Mouse (Mus musculus) heart, postnatal 25 days (tissue): ENCODE measurements around the gene Dzip1. TPM values are rescaled to one million over a fixed set of nuclear protein-coding genes. Genes with fewer than 3 reads are reported as not detected.

Experiments
- DNase-seq: peaks from one replicate; pipeline ENCODE4 v3.0.0; 2022; ENCODE audit warnings: low spot score
- intact Hi-C: fragments of 180-260 bp; cut with DNase I; formaldehyde crosslinking; loops from one replicate; pipeline ENCODE4 v1.15.1; 2025
- total RNA-seq, 2 experiments: library from RNA; stranded (reverse); gene quantifications; 2 replicates each; pipeline ENCODE4 v1.2.3; 2021

The Dzip1 gene
- total RNA-seq, 2 experiments from 2014 or later: 2.2 to 2.3 TPM

GRCm38 (mm10) chr14:118929779-118930178, 4.5 kb upstream of the Dzip1 start:
- DNase-seq: no peak
- intact Hi-C loops: no loop called here

- intact Hi-C loops: no loop called here
- DNase-seq: no peak
Measured at GRCm38 (mm10) chr14:118928565-118928964, 3.3 kb upstream of the Dzip1 start.

DNA sequence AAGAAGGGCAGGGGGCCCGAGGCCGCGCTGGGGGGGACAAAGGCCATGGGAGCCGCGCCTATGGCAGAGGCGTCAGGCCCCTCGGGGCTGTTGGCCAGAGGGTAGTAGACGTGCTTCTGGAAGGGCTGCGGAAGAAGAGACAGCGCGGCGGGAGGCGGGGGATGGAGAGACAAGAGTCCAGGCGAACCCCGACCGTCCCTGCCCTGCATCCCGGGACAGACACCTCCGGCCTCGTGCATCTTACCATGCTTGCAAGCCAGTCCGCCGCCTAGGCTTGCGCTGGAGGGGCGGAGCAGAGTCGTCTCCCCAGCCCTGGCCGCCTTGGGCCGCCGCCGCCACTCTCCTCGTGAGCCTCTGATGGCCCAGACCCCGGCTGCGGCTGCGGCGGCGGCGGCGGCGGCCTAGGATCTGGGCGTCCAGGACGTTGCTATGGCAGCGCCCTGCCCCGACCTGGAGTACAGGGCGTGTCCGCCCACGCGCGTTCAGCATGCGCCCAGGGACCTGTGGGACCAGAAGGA, 2.5 kb downstream of the Dzip1 start:
- DNase-seq: no peak
- intact Hi-C loops: no loop called here

- intact Hi-C loops: no loop called here
- DNase-seq: no peak
Measured at GRCm38 (mm10) chr14:118922251-118922650, 3.0 kb downstream of the Dzip1 start.

- no peak for DNase-seq
- intact Hi-C loops: no loop called here
Measured at GRCm38 (mm10) chr14:118920654-118921053, 4.6 kb downstream of the Dzip1 start.

- intact Hi-C loops: no loop called here
- no peak for DNase-seq
Measured at GRCm38 (mm10) chr14:118919025-118919424, 6.2 kb downstream of the Dzip1 start.

GRCm38 (mm10) chr14:118913651-118914050, 11.6 kb downstream of the Dzip1 start:
- intact Hi-C loops: loop anchor here (5.0 kb wide), 2 partner anchors 34 to 74 kb away; no protein-coding TSS in a partner anchor

GRCm38 (mm10) chr14:118911521-118911920, 13.7 kb downstream of the Dzip1 start:
- intact Hi-C loops: loop anchor here (5.0 kb wide), 2 partner anchors 36 to 76 kb away; no protein-coding TSS in a partner anchor
- DNase-seq: no peak

More at GRCm38 (mm10) chr14:118913651-118914050, 11.6 kb downstream of the Dzip1 start:
- no peak for DNase-seq

DNA sequence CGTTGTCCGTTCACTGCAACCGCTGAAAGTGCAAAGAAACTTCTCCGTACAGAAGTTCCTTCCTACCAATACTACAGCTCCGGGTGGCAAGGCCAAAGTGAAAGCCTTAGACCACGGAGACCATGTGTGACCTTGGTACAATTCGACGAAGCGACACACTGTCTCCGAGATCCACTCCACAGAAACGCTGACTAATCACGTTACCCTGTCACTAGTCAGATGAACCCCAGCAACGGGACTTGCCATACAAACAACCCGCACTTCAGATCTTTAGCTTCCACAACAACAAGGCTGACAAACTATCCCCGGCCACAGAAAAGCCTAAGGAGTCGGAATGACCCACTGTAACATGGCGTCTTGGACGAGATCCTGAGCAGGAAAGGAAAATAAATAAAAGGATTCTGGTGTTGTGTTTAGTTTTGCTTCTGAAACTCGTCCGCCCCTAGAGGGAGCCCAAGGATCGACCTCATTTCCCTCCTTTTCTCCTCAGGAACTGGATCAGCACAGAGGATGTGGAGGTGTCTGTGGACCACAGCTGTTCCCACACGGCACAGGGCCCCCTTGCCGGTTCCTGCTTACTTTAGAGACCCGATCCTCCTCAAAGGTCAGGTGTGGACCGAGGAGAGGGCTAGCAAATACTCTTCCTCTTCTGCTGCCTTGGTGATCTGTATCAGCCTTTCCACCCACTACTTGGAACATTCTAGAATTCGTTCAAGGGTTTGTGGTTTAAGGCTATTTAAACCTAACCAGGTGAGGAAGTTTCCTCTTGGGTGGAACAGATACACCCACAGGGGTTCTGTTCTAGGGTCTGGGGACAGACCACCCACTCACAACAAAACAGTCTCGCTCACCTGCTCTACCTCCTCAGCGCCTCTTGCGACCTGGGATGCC, 14.7 kb downstream of the Dzip1 start:
- intact Hi-C loops: loop anchor here (1.0 to 5.0 kb wide), 3 partner anchors 37 to 117 kb away; no protein-coding TSS in a partner anchor
- peak; percentile 21 for DNase-seq

GRCm38 (mm10) chr14:118909872-118910271, 15.4 kb downstream of the Dzip1 start:
- intact Hi-C loops: loop anchor here (1.0 to 5.0 kb wide), 3 partner anchors 37 to 117 kb away; no protein-coding TSS in a partner anchor

DNA sequence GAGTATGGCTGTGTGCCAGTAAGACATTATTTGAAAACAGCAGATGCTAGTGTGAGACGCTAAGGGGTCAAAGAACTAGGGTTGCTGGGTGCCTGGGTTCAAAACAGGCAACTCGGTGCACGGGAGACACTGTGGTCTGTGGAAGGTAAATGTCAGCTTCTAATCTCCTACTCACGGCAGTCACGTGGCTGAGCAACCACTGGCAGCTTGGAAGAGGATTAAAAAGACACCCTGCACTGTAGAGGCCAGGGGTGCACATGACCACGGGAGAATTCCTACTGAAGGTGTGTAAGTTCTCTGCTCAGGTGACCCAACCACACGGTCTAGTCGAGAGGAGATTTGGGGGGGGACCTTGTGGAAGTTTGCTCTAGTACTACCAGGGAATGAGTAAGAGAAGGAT, 17.7 kb downstream of the Dzip1 start:
- intact Hi-C loops: no loop called here
- no peak for DNase-seq

More at GRCm38 (mm10) chr14:118909872-118910271, 15.4 kb downstream of the Dzip1 start:
- peak; percentile 24 for DNase-seq

- DNase-seq: no peak
- intact Hi-C loops: no loop called here
Measured at GRCm38 (mm10) chr14:118903867-118904562, 21.2 kb downstream of the Dzip1 start.

DNA sequence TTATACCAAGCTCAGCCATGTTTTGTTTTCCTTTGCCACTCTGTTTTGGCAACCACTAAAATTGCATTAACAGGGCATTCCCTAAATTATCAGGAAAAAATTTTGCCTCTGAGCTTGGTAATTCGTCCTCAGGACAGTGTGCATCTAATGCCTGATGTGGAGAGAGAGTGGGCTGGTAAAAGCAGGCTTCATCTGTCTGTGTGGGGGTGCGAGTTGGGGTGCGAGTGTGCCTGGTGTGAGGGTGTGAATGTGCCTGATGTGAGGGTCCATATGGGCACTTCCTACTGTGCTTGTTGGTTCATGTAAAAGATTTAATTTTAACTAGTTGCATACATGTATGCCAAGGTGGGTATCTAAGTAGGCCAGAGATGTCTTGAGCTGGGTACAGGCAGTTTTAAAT, 21.9 kb downstream of the Dzip1 start:
- intact Hi-C loops: no loop called here
- no peak for DNase-seq

GRCm38 (mm10) chr14:118900911-118901310, 24.3 kb downstream of the Dzip1 start:
- no peak for DNase-seq
- intact Hi-C loops: no loop called here

DNA sequence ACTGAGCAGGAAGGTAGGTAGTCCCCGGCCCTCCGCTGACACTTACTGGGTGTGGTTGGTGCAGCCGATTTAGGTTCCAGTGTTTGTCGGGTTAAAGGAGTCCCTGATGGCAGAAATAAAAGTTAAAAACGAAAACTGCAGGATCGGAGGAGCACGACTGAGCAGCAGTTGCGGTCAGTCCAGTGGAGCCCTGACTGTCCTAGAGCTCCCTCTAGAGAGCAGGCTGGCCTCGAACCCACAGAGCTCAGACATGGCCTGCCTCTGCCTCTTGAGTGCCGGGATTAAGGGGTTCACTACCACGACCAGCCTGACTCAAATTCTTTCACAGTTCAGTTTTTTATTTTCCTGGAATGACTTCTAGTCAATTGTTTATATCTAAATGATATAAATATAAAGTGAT, 25.3 kb downstream of the Dzip1 start:
- intact Hi-C loops: no loop called here
- no peak for DNase-seq

- intact Hi-C loops: no loop called here
Measured at GRCm38 (mm10) chr14:118895655-118896054, 29.6 kb downstream of the Dzip1 start.

GRCm38 (mm10) chr14:118895228-118895627, 30.0 kb downstream of the Dzip1 start:
- intact Hi-C loops: no loop called here
- DNase-seq: no peak

More at GRCm38 (mm10) chr14:118895655-118896054, 29.6 kb downstream of the Dzip1 start:
- DNase-seq: no peak

DNA sequence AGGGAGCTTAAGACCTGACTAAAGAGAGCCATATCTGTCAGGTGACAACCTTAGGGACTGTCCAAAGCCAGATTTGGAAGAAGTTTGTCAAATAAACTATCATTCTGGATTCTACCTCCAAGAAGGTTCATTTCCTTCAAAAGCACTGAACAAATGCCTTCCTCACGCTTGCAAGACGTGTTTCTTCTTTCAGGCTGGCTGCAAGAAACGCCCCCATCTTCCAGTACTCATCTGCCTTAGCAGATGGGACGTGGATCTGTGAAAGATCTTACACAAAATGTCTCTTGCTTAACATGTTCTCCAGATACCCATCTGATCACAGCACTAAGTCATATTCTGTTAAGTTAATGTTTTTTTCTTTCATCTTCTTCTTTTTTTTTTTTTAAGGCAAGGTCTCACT, 35.2 kb downstream of the Dzip1 start:
- DNase-seq: no peak
- intact Hi-C loops: no loop called here

GRCm38 (mm10) chr14:118884250-118884556, 41.1 kb downstream of the Dzip1 start:
- intact Hi-C loops: no loop called here
- no peak for DNase-seq

GRCm38 (mm10) chr14:118883344-118884249, 41.7 kb downstream of the Dzip1 start:
- intact Hi-C loops: no loop called here
- DNase-seq: no peak
